In genomic region chr8:11372080-11372479, GRCm38 (mm10) we compare ENCODE assay signal across 16 mouse cellular contexts. TPM values are rescaled to one million over a fixed set of nuclear protein-coding genes. Genes with fewer than 3 reads are reported as not detected.
DNase-seq lines count a peak whose midpoint lies in the region; ATAC-seq lines count a peak whose summit lies in the region.
"Had no signal": no experiment of that assay in that cellular context is flagged by ENCODE, and none has a peak within 500 bp of the region (broad histone marks: within the 10 kb centered on the region; RNA-seq: fewer than 3 reads in every experiment).

No protein-coding gene starts in this region.

- no peaks in the 10 kb centered on the region for H3K27me3 ChIP-seq in heart, embryonic 16.5 days (ENCODE audit: control insufficient read depth, insufficient read depth, low read length)
- H3K27me3 ChIP-seq: hindbrain, embryonic 12.5 days; midbrain, embryonic 13.5 days had no signal

- ATAC-seq in heart, embryonic 16.5 days (replicated peaks; ENCODE audit: extremely low read depth, insufficient read depth, low FRiP score): no peak
- ATAC-seq: midbrain, embryonic 13.5 days had no signal

- no peaks in the 10 kb centered on the region for H3K9me3 ChIP-seq in heart, embryonic 16.5 days (replicated peaks; ENCODE audit: control insufficient read depth, low read length)
- H3K9me3 ChIP-seq: hindbrain, embryonic 12.5 days; midbrain, embryonic 13.5 days had no signal

- H3K4me1 ChIP-seq in heart, embryonic 16.5 days (ENCODE audit: control insufficient read depth, insufficient read depth, low read length): peaks cover 42% of the 10 kb centered on the region
- H3K4me1 ChIP-seq: midbrain, embryonic 13.5 days had no signal

- H3K4me3 ChIP-seq in heart, embryonic 16.5 days (ENCODE audit: low read length): no peak overlapping the region
- H3K4me3 ChIP-seq: hindbrain, embryonic 12.5 days; midbrain, embryonic 13.5 days had no signal

- 0 out of 2 replicates have a peak overlapping the region, but pooled peaks have one; percentile 9 for H3K9ac ChIP-seq in heart, embryonic 16.5 days (ENCODE audit: low read length)
- H3K9ac ChIP-seq: hindbrain, embryonic 12.5 days; midbrain, embryonic 13.5 days had no signal

- WGBS in heart, embryonic 16.5 days: 76% methylated on average over 8 of the region's 8 CpGs

- H3K4me2 ChIP-seq in heart, embryonic 16.5 days (ENCODE audit: low read depth, low read length): no peak overlapping the region
- H3K4me2 ChIP-seq: hindbrain, embryonic 12.5 days; midbrain, embryonic 13.5 days had no signal

- DNase-seq in adrenal gland, adult 2 months: peak; percentile 48
- no peak for DNase-seq in adrenal gland, postnatal 10 days
- DNase-seq in heart, postnatal 4 days: no peak
- peak; percentile 67 for DNase-seq in right cerebral cortex, postnatal 25 days
- no peak for DNase-seq in right cerebral cortex, postnatal 4 days
- no peak for DNase-seq in yolk sac, embryonic 10.5 days (ENCODE audit: low spot score)
- DNase-seq in thymus, postnatal 4 days: no peak
- DNase-seq: adrenal gland, postnatal 25 days; B cell, adult 2 months; cerebellum, adult 11-12 months; embryo, embryonic 11 days; gastrocnemius, postnatal 36 days; kidney, adult 8-10 months had no signal

- H3K36me3 ChIP-seq in heart, embryonic 16.5 days (ENCODE audit: control insufficient read depth, insufficient read depth): peaks cover 7% of the 10 kb centered on the region; the same call in 1 of the 2 replicates
- H3K36me3 ChIP-seq: hindbrain, embryonic 12.5 days; midbrain, embryonic 13.5 days had no signal

- peak overlapping the region; percentile 53 for H3K27ac ChIP-seq in heart, embryonic 16.5 days (ENCODE audit: low read length)
- H3K27ac ChIP-seq: hindbrain, embryonic 12.5 days; midbrain, embryonic 13.5 days had no signal

RNA-seq across cellular contexts. Expression of gene Col4a1, which starts 59.5 kb away (rescaled TPM):
- total RNA-seq in adrenal gland, adult 2 months (2021): 100 to 1,000 TPM; 260 to 455 TPM
- polyA plus RNA-seq in adrenal gland, adult 2 months (2012; rRNA removed): 293 and 303 TPM in 2 replicates
- total RNA-seq in adrenal gland, postnatal 10 days (2021): 100 to 1,000 TPM; 677 to 700 TPM
- polyA plus RNA-seq in heart, embryonic 16.5 days (2015; fragmentation: Nextera tagmentation; extraction: Ambion mirVana): 213 and 274 TPM in 2 replicates
- total RNA-seq in heart, postnatal 4 days (2021): 1,000 to 10,000 TPM; 1,026 to 1,084 TPM

RNA-seq across cellular contexts. Expression of gene Col4a2, which starts 59.5 kb away (rescaled TPM):
- total RNA-seq in adrenal gland, adult 2 months (2021): 100 to 1,000 TPM; 127 to 193 TPM
- polyA plus RNA-seq in adrenal gland, adult 2 months (2012; rRNA removed): 114 and 115 TPM in 2 replicates
- total RNA-seq in adrenal gland, postnatal 10 days (2021): 100 to 1,000 TPM; 322 to 338 TPM
- polyA plus RNA-seq in heart, embryonic 16.5 days (2015; fragmentation: Nextera tagmentation; extraction: Ambion mirVana): 80.1 and 105 TPM in 2 replicates
- total RNA-seq in heart, postnatal 4 days (2021): 100 to 1,000 TPM; 558 to 588 TPM

Comparison
In these comparisons a context has a peak if more than half of its experiments do, and no peak if none do; other contexts are left out.
1. DNase-seq: peak in adrenal gland, adult 2 months (single experiment) and right cerebral cortex, postnatal 25 days (single experiment); none in adrenal gland, postnatal 10 days (single experiment), heart, postnatal 4 days (single experiment), right cerebral cortex, postnatal 4 days (single experiment), yolk sac, embryonic 10.5 days (single experiment) and thymus, postnatal 4 days (single experiment).